Mouse (Mus musculus): ENCODE data around the gene Enah.

Gene Enah

DNA sequence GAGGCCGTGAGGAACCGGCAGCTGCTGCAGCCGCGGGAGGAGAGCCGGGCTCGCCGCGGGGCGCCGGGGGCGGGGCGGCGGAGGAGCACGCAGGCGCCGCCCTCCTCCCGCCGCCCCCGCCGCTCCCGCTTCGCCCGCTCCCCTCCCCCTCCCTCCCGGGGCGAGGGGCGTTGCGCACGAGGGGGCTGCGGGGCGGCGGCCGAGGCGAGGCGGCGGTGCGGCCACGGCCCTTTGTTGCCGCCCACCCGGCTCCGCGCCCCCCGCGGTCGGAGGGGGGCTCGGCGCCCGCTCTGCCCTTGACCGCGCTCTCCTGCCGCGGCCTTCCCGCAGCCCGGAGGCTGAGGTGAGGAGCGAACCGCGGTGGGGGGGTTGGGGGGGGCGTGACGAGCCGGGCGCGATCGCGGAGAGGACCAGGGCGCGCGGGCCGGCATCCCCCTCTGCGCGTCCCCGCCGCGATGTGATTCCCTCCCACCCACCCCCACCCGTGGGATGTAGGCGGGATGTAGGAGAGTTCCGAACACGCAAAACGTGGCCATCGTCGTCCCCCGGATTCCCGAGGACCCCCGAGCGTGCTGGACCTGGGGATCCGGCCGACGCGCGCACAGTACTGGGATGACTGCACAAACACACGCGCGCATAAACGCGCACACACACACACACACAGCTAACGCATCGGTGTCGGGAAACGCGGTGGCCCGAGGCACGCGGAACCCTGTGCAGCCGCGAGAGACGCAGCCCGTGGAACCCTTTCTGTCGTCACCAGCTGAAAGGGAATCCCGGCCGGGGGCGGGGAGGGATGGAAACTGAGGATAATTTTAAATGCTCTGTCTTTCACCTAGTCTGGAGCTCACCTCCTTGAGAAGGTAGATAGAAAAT, at the start of gene Enah:
Enah (minus strand) TSS at position 65 of the 876 bp plus-strand sequence.
- no peak for DNase-seq (ENCODE audit: low spot score in 2 of 2)

DNA sequence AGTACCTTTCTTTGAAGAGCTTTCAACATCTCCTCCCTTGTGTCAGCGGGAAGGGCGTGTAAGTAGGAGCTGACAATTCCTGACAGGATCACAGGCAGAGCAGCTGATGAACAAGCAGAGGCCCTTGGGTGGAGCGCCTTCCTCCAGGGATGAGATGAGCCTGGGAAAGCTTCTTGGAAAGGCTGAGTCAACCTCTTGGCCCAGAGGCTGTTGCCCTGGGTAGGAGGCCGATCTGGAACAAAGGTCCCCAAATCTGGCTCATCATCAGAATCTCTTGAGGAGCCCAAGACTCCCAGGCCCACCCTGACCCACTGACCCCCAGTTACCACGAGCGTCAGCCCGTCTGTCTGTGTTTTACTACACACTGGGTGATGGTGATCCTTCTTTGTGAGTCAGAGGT, 48.3 kb upstream of the Enah start:
- no peak for DNase-seq (ENCODE audit: low spot score in 2 of 2)

- DNase-seq (ENCODE audit: low spot score in 2 of 2): no peak
Measured at GRCm38 (mm10) chr1:182066527-182067465, 47.0 kb upstream of the Enah start.

DNA sequence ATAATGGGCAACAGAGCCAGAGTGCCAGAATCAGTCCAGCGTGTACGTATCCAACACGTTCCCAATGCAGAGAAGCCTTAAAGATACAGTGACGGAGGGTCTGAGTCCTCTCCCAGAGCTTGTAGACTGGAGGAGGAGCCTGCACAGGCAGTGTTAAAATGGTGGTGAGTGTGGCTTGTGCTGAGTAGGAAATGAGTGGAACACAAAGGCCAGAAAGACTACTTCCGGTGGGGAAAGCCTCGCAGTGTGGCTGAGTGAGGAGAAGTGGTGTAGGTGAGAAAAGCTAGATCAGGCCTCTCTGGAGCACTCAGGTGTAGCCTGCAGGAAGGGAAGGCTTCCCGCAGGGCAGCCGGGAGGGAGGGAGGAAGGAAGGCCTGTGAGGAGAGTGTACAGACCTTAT, 43.9 kb upstream of the Enah start:
- DNase-seq (ENCODE audit: low spot score in 2 of 2): no peak

- DNase-seq (ENCODE audit: low spot score in 2 of 2): no peak
Measured at GRCm38 (mm10) chr1:182062801-182063200, 43.0 kb upstream of the Enah start.

- DNase-seq (ENCODE audit: low spot score in 2 of 2): no peak
Measured at GRCm38 (mm10) chr1:182061203-182061602, 41.4 kb upstream of the Enah start.

GRCm38 (mm10) chr1:182059806-182060205, 40.0 kb upstream of the Enah start:
- DNase-seq (ENCODE audit: low spot score in 2 of 2): no peak

DNA sequence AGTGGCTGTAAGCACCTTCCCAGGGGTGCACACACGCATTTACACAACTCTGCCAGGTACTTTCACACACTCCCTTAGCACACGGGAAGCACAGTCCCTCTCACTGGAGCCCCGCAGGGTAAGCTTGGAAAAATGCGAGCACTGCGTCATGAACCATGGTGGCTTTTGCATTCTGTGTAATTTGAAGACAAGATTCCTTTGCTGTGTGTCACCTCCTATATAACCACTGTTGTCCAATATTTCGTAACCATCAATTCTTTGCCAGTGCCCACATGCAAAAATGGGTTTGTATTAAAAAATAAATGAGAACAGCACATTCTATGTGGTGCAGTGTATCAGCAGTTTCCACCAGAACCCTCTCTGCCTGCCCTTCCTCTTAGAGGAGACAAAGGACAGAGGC, 38.2 kb upstream of the Enah start:
- no peak for DNase-seq (ENCODE audit: low spot score in 2 of 2)

DNA sequence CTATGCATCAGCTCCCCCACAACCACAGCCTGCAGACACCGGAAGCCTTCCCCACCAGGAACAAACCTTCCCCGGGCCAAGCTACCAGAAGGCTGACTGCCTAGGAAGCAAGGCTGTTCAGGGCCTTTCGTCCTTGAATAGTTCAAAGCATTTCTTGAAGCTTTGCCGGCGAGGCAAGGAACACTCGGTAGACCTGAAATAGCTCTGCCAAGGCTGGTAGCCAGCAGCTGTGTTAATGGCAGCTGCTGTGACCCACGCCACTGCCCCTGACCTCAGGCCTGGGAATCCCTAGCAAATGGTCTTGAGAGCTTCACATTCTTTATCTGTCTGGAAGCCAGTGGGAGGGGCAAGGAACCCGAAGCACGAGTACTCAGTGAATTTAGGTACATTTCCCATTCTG, 35.3 kb upstream of the Enah start:
- DNase-seq (ENCODE audit: low spot score in 2 of 2): no peak

- DNase-seq (ENCODE audit: low spot score in 2 of 2): no peak
Measured at GRCm38 (mm10) chr1:182054651-182055050, 34.9 kb upstream of the Enah start.

DNA sequence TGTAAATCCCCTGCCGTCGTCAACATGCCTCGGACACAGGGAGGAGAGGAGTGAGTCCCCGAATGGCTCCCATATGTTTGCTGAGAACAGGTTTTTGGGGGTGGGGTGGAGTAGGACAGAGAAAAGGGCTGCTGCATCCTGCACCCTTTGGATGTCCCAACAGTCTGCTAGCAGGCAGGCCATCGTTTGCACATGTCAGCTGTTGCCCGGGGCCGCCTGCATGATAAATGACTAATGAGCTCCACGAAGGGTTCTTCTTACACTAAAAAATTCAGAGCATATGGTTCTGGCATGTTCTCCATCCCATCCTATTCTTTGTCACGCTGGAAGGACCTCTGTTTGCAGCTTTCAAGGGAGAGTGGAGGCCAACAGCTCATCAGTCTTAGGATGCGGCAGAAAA, 33.2 kb upstream of the Enah start:
- DNase-seq (ENCODE audit: low spot score in 2 of 2): no peak

GRCm38 (mm10) chr1:182052385-182052784, 32.6 kb upstream of the Enah start:
- no peak for DNase-seq (ENCODE audit: low spot score in 2 of 2)

DNA sequence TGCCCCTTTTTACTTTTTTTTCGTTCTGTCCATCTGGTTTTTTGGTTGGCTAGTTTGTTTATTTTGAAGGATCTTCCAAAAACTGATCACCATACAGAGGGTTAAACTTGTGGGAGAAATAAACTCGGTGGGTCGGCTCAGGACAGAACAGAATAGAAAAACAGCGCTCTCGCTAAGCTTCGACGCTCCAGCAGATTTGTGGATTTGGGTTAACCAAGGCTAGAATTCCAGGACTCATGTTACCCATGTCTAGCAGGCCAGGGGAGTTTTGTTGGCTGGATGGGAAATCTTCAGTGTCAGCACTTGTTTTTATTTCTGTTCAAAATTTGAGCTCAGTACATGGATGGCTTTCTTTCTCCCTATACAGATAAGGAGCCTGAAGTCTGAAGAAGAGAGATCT, 30.0 kb upstream of the Enah start:
- DNase-seq (ENCODE audit: low spot score in 2 of 2): no peak

GRCm38 (mm10) chr1:182048101-182048500, 28.3 kb upstream of the Enah start:
- no peak for DNase-seq (ENCODE audit: low spot score in 2 of 2)

DNA sequence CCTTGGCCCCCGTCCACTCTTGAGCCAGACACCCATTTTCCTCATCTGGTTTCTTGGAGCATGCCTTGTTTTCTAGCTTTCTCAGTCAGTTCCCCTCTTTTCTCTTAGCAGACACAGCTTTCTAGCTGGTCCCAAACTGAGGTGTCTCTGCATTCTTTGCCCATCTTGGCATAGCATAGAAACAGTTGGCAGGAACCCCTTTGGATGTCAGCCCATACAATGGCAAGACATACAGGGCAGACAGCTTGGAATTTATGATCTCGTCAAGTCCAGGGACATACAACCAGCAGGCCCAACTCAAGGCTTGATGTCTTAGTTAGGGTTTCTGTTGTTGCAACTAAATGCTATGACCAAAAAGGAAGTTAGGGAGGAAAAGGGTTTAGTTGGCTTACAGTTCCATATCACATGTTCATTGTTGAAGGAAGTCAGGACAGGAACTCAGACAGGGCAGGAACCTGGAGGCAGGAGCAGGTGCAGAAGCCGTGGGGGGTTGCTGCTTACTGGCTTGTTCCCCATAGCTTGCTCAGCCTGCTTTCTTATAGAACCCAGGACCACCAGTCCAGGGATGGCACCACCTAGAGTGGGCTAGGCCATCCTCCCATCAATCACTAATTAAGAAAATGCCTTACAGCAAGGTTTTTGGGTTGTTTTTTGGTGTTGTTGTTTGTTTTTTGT, 27.4 kb upstream of the Enah start:
- no peak for DNase-seq (ENCODE audit: low spot score in 2 of 2)

DNA sequence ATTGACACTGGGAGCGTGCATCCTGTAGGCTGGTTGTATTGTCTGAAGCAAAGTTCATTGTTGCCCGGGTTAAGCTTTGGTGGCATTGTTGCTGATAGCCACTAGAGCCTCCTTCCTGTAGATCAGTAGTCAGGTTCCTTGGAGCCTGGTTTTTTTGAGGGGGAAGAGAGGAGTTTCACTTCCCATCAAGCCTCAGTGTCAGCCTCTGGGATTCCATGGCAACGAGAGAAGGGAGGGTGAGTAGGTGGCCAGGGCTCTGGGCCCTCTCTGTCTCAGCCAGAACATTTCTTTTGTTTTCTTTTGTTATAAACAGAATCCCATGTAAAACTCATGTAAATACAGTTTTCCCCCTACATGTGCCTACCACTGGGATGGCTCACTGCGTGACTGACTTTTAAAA, 25.4 kb upstream of the Enah start:
- DNase-seq (ENCODE audit: low spot score in 2 of 2): no peak

DNA sequence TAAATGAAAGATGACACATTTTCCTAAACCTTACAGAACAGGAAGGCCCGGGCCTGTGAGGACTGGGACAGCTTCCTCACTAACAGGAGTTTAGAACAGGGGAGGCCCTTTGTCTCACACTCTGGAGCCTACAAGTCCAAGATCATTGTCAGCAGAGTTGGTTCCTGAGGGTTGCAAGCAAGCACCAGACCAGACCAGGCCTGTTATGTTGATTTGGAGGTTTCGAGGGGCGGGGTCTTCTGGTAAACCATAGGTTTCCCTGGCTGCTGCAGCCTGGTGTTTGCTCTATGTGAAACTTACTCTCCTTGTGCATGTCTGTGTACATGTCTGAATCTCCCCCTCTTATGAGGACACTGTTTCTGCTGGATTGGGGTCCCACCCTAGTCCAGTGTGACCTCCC, 20.7 kb upstream of the Enah start:
- DNase-seq (ENCODE audit: low spot score in 2 of 2): no peak

- no peak for DNase-seq (ENCODE audit: low spot score in 2 of 2)
Measured at GRCm38 (mm10) chr1:182031757-182032156, 12.0 kb upstream of the Enah start.

GRCm38 (mm10) chr1:182031066-182031465, 11.3 kb upstream of the Enah start:
- no peak for DNase-seq (ENCODE audit: low spot score in 2 of 2)

DNA sequence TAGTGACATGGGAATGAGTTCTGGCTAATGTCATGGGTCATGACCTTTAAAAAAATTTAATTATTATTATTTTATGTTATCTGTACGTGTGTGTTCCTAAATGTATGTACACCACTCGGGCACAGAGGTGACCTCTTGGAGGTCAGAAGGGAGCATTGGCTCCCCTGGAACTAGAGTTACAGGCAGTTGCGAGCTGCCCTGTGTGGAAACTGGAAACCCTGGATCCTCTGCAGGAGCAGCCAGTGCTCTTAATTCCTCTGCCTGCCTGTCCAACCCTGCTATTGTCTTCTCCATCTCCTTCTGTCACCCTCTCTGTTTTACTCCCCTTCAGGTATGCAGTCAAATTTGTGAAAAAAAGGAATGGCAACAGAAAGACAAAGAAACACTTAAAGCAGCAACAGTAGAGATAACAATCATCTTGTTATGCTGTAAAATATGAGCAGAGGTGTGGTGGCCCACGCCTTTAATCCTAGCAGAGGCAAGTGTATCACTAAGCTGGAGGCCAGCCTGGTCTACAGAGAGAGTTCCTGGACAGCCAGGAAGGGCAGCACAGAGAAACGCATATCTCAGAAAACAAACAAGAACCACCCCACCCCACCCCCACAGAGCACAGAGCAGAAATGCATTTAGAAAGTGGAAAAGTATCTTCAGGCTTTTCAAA, 10.3 kb upstream of the Enah start:
- DNase-seq (ENCODE audit: low spot score in 2 of 2): no peak
